Mouse (Mus musculus): ENCODE data around the gene Gm20854. TPM values are rescaled to one million over a fixed set of nuclear protein-coding genes. Genes with fewer than 3 reads are reported as not detected.
"Not testable (repeated sequence)": the region's sequence is repeated elsewhere in the genome, so short reads cannot be mapped to it uniquely, and the experiment has no call there.

The Gm20854 gene
- not detected in 2 replicates for polyA plus RNA-seq (2016; fragmentation: Nextera tagmentation; extraction: Ambion mirVana)

GRCm38 (mm10) chrY:85530808-85531207 lies at the start of gene Gm20854:
Gm20854 (minus strand) TSS chrY:85530908.
- not testable (repeated sequence) for H3K4me2 ChIP-seq; H3K4me3 ChIP-seq; H3K36me3 ChIP-seq; H3K9me3 ChIP-seq (replicated peaks); H3K27me3 ChIP-seq (replicated peaks); ATAC-seq (ENCODE audit: insufficient number of reproducible peaks, low FRiP score); H3K27ac ChIP-seq (ENCODE audit: poor library complexity, severe bottlenecking); H3K4me1 ChIP-seq (replicated peaks); H3K9ac ChIP-seq
- no CpG with 5 or more reads among the region's 6 CpGs for WGBS
